Mouse (Mus musculus): ENCODE measurements around the gene 1700029P11Rik. TPM values are rescaled to one million over a fixed set of nuclear protein-coding genes. Genes with fewer than 3 reads are reported as not detected.

The 1700029P11Rik gene
- total and polyA plus RNA-seq, 3 experiments, result 0.07 TPM; not detected in 2

GRCm38 (mm10) chr15:82019288-82019687 is 38.9 kb downstream of the 1700029P11Rik start:
- no peaks in the 10 kb centered on the region for H3K27me3 ChIP-seq (ENCODE audit: control insufficient read depth in 1 of 2, insufficient read depth in 2 of 2, low read length in 2 of 2)
- 0 out of 2 replicates have a peak overlapping the region, but pooled peaks have one; percentile 10 for H3K9ac ChIP-seq (ENCODE audit: control insufficient read depth, low read depth, low read length, poor library complexity, severe bottlenecking)
- H3K9me3 ChIP-seq (replicated peaks; ENCODE audit: insufficient read depth, low read length), result no peaks in the 10 kb centered on the region
- H3K4me3 ChIP-seq (ENCODE audit: control insufficient read depth in 1 of 2, insufficient read depth in 1 of 2, low read depth in 2 of 2, low read length in 2 of 2), result no peak overlapping the region
- peak overlapping the region; percentile 47; the same call in 1 of the 2 replicates for H3K27ac ChIP-seq (ENCODE audit: control insufficient read depth, low read depth, low read length)
- peaks cover 31% of the 10 kb centered on the region for H3K79me2 ChIP-seq (ENCODE audit: control insufficient read depth, insufficient read depth, low read length, poor library complexity)
- peaks cover 14 to 25% of the 10 kb centered on the region in 2 experiments for H3K36me3 ChIP-seq (ENCODE audit: control insufficient read depth in 1 of 2, insufficient read depth in 2 of 2, low read length in 2 of 2)
- peaks cover 3 to 21% of the 10 kb centered on the region in 2 experiments; a peak in 3 of 4 replicates for H3K4me1 ChIP-seq (ENCODE audit: control insufficient read depth in 1 of 2, insufficient read depth in 2 of 2, low read length in 2 of 2)
- peak; percentile 51 for DNase-seq (ENCODE audit: low read depth, low spot score)
- TF ChIP-seq E2F4 (IDR thresholded peaks at IDR 0.05; ENCODE audit: borderline replicate concordance, low read depth, low read length) (no peak), MYC (IDR thresholded peaks at IDR 0.05; ENCODE audit: low read depth, low read length) (no peak), ETS1 (IDR thresholded peaks at IDR 0.05; ENCODE audit: low read depth, low read length) (peak; percentile 70; the same call in 1 of the 2 replicates), HCFC1 (IDR thresholded peaks at IDR 0.05; ENCODE audit: low read depth, low read length) (no peak), POLR2A (IDR thresholded peaks at IDR 0.05; ENCODE audit: control insufficient read depth in 1 of 2, insufficient read depth in 1 of 2, low read depth in 1 of 2, low read length in 2 of 2, poor library complexity in 1 of 2) (no peak), MXI1 (IDR thresholded peaks at IDR 0.05; ENCODE audit: low read depth, low read length) (no peak; the same call in 1 of the 2 replicates), EP300 (IDR thresholded peaks at IDR 0.05; ENCODE audit: low read depth in 1 of 2, low read length in 2 of 2) (peak in 1 of 2 experiments; percentile 19; a peak in 1 of 4 replicates), TCF12 (IDR thresholded peaks at IDR 0.05; ENCODE audit: low read depth, low read length) (no peak; the same call in 1 of the 2 replicates), SMC3 (IDR thresholded peaks at IDR 0.05; ENCODE audit: low read depth, low read length) (no peak), CHD1 (IDR thresholded peaks at IDR 0.05; ENCODE audit: low read depth, low read length) (no peak), GATA1 (IDR thresholded peaks at IDR 0.05; ENCODE audit: low read depth, low read length) (no peak), UBTF (IDR thresholded peaks at IDR 0.05; ENCODE audit: borderline replicate concordance, insufficient read depth, low read depth, low read length) (no peak), GABPA (IDR thresholded peaks at IDR 0.05; ENCODE audit: low read depth, low read length) (no peak), USF1 (IDR thresholded peaks at IDR 0.05; ENCODE audit: low read depth, low read length) (no peak; the same call in 1 of the 2 replicates), ZNF384 (IDR thresholded peaks at IDR 0.05; ENCODE audit: low read depth, low read length) (no peak), ZC3H11A (IDR thresholded peaks at IDR 0.05; ENCODE audit: low read depth, low read length) (no peak), ELF1 (IDR thresholded peaks at IDR 0.05; ENCODE audit: low read depth, low read length) (no peak)

GRCm38 (mm10) chr15:82022535-82023088 is 42.3 kb downstream of the 1700029P11Rik start:
- DNase-seq (ENCODE audit: low read depth, low spot score), result no peak
- TF ChIP-seq TBP (IDR thresholded peaks at IDR 0.05; ENCODE audit: low read depth, low read length) (no peak), MAFK (IDR thresholded peaks at IDR 0.05; ENCODE audit: borderline replicate concordance, low read depth, low read length) (no peak), POLR2AphosphoS5 (IDR thresholded peaks at IDR 0.05; ENCODE audit: borderline replicate concordance, low read depth, low read length) (no peak), TAL1 (IDR thresholded peaks at IDR 0.05; ENCODE audit: low read length) (no peak), ZKSCAN1 (IDR thresholded peaks at IDR 0.05; ENCODE audit: low read depth, low read length) (no peak), BHLHE40 (IDR thresholded peaks at IDR 0.05; ENCODE audit: borderline replicate concordance, low read depth, low read length) (no peak), E2F4 (IDR thresholded peaks at IDR 0.05; ENCODE audit: borderline replicate concordance, low read depth, low read length) (no peak)
- H3K9me3 ChIP-seq (replicated peaks; ENCODE audit: insufficient read depth, low read length), result no peaks in the 10 kb centered on the region
- H3K27me3 ChIP-seq (ENCODE audit: control insufficient read depth in 1 of 2, insufficient read depth in 2 of 2, low read length in 2 of 2), result no peaks in the 10 kb centered on the region
- H3K4me3 ChIP-seq (ENCODE audit: control insufficient read depth in 1 of 2, insufficient read depth in 1 of 2, low read depth in 2 of 2, low read length in 2 of 2), result no peak overlapping the region
- peaks cover 2 to 12% of the 10 kb centered on the region in 2 experiments; a peak in 2 of 4 replicates for H3K4me1 ChIP-seq (ENCODE audit: control insufficient read depth in 1 of 2, insufficient read depth in 2 of 2, low read length in 2 of 2)
- peaks cover 16 to 24% of the 10 kb centered on the region in 2 experiments for H3K36me3 ChIP-seq (ENCODE audit: control insufficient read depth in 1 of 2, insufficient read depth in 2 of 2, low read length in 2 of 2)
- peaks cover 3% of the 10 kb centered on the region for H3K79me2 ChIP-seq (ENCODE audit: control insufficient read depth, insufficient read depth, low read length, poor library complexity)
- no peak overlapping the region for H3K9ac ChIP-seq (ENCODE audit: control insufficient read depth, low read depth, low read length, poor library complexity, severe bottlenecking)
- H3K27ac ChIP-seq (ENCODE audit: control insufficient read depth, low read depth, low read length), result no peak overlapping the region

Measured in MEL (cell line).